Mouse (Mus musculus) cerebellum, postnatal 36 days (tissue): ENCODE measurements around the gene Arhgap23.
A peak's percentile ranks its signal among the peaks of the same experiment; 100 is the strongest.

ENCODE experiments used
- DNase-seq, 2 experiments: peaks; one replicate each; pipeline ENCODE4 v3.0.0; 2021 to 2022; ENCODE audit warnings: mixed read lengths in 2 of 2

The Arhgap23 gene

GRCm38 (mm10) chr11:97435808-97436491, 20.6 kb downstream of the Arhgap23 start:
- no peak for DNase-seq

DNA sequence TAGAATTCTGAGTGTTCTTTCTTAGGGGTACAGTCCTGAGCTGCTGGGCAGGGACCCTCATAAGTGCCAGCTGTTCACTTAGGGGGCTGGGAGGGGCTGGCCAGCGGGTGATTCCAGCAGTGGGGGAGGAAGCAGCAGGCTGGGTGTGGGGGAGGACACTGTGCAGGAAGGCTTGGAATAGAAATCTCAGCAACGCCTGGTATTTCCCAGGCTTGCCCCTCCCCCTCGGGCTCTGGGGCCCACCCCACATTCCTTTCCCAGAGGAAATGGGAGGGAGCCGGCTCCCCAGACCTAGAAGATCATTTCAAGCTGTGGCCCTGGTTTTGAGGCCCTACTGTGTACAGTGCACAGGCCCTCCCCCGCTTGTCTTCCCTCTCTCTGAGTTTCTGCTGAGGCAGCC, 22.4 kb downstream of the Arhgap23 start:
- DNase-seq = no peak

GRCm38 (mm10) chr11:97438868-97439267, 23.5 kb downstream of the Arhgap23 start:
- DNase-seq = no peak

GRCm38 (mm10) chr11:97439935-97440334, 24.6 kb downstream of the Arhgap23 start:
- no peak for DNase-seq

GRCm38 (mm10) chr11:97440441-97440881, 25.1 kb downstream of the Arhgap23 start:
- DNase-seq = no peak

DNA sequence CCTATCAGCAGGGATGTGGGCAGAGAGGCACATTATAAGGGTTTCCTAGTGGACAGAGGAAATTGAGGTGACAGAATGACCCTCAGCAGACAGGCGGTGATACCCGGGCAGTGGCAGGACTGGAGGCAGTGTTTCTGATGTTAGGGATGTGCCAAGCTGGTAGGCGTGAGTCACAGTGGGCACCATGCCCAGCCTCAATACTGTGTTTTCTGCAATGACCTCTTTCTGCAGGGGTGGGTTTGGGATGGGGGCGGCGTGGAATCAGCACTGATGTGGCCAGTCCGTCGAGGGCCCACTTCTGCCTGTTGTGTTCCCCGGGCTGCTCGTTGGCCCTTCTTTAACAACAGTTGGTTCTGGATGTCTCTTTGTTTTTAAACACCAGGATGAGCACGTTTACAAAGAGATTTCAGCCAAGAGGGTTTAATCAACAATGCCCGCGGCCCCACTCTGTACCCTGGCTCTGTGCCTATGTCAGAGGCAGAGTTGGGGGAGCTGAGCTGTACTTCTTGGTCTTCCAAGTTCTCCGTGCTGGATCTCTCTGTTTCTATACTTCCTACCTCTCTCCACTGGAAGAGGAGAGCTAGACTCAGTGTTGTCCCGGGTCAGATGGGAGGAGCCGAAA, 25.8 kb downstream of the Arhgap23 start:
- DNase-seq = no peak

- no peak for DNase-seq
Measured at GRCm38 (mm10) chr11:97441658-97442125, 26.4 kb downstream of the Arhgap23 start.

GRCm38 (mm10) chr11:97442891-97443675, 27.8 kb downstream of the Arhgap23 start:
- no peak for DNase-seq

DNA sequence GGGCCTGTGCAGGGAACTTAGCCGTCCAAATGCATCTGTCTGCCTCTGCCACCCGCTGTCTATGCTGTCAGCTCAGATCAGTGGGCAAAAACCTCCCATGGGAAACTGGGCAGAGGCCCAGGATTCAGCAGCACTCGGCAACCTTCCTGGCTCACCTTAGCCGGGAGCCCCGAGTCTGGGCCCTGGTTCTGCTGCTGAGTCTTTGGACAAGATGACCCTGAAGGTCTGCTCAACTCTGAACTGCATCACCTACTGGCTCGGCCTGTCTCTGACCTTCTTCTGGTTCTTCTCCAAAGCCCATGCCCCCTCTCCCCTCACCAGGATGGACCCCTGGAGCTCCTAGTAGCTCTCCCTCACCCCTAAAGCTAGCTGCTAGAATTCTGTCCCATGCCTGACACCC, 30.3 kb downstream of the Arhgap23 start:
- no peak for DNase-seq

DNA sequence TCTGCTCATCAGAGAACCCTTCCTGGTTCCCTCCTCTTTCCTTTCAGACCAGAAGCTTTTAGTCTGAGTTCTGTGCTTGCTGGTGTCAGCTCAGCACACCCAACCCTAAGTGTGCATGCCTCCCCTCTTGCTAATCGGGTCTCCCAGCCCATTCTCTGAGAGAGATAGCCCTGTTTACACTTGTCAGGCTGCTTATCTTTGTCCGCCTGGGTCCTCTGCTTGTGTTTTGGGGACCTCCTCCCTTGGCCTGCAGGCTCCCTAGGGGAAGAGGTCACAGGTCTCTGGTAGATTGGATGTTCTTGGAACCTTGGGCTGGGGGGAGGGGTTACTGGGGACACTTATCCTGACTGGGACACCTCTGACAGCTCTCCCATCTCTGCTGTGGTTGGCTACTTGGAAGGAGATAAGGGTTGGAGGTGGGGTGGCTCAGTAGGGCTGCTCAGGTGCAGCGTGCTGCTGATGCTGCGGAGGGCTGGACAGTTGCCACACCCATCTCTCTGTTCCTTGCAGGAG, 30.7 kb downstream of the Arhgap23 start:
- DNase-seq = no peak

GRCm38 (mm10) chr11:97447979-97448378, 32.6 kb downstream of the Arhgap23 start:
- DNase-seq = no peak

GRCm38 (mm10) chr11:97448611-97449394, 33.5 kb downstream of the Arhgap23 start:
- no peak for DNase-seq

DNA sequence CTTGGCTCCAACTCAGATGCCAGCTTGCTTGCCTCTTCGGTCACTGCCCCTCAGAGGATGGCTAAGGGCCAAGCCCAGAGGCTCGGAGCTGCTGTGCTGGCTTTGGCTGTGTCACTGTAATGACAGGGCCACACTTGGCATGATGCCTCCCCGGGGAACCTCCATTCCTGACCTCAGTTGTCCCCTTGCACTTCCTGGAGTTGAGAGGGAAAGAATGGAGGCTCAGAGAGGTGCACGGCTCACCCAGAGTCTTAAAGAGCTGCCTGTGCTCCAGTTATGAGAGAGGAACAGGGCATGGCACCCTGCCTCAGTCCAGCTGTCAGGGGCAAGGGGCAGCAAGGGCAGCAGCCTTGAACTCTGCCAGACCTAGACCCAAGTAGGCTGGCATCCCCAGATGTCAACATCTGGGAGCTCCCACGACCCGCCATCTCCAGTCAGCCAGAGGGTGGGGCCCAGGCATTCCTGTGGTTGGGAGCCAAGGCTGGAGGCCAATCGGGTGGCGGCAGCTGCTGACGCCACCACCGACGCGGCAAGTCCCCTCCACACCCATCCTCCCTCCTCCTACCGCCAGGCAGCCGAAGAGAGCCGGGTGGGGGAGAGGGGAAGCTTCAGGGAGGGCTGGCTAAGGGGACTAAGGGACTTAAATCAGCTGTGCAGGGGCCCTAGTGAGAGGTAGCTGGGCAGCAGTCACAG, 34.4 kb downstream of the Arhgap23 start:
- DNase-seq = peak; percentile 72 to 78

DNA sequence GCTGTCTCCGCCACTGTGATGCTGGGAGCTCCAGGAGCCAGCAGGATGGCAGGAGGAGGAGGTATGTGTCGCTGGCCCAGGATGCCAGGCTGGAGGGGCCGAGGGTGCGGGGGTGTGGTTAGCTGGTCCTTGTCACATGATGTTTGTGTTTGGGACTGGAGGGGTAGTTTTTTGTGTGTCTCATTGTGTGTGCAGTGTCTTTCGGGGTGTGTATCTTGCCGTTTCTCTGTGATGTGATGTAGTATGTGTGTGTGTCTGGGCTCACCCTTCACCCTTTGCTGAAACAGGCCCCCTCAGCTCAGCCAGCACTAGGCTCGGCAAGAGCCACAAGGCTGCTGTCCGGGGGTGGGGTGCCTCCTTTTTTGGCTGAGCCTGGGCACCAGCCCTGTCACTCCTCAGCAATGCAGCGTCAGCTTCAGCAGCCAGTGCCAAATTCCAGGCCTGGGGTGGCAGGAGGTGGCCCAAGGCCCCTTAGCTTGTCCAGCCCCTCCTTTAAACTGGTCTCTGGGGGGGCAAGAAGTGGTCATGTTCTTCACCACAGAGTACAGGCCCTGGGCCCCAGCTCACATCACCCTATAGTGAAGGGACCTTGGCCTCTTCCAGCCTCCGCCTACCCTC, 35.1 kb downstream of the Arhgap23 start:
- DNase-seq = peak; percentile 43 to 54

DNA sequence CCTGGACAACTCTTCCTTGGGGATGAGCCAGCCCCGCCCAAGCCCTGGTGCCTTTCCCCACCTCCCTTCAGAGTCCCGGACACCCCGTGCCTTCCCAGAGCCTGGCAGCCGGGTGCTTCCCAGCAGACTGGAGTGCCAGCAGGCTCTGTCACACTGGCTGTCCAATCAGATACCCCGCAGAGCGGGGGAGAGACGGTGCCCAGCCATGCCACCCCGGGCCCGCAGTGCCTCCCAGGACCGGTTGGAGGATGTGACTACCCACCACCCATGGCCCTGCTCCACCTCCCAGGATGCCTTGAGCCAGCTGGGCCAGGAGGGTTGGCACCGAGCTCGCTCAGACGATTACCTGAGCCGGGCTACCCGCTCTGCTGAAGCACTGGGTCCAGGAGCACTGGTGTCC, 36.3 kb downstream of the Arhgap23 start:
- peak; percentile 65 to 73 for DNase-seq

- DNase-seq = no peak
Measured at GRCm38 (mm10) chr11:97457120-97457519, 41.8 kb downstream of the Arhgap23 start.

- no peak for DNase-seq
Measured at GRCm38 (mm10) chr11:97461307-97461820, 46.0 kb downstream of the Arhgap23 start.

GRCm38 (mm10) chr11:97462538-97462937, 47.2 kb downstream of the Arhgap23 start:
- DNase-seq = no peak

DNA sequence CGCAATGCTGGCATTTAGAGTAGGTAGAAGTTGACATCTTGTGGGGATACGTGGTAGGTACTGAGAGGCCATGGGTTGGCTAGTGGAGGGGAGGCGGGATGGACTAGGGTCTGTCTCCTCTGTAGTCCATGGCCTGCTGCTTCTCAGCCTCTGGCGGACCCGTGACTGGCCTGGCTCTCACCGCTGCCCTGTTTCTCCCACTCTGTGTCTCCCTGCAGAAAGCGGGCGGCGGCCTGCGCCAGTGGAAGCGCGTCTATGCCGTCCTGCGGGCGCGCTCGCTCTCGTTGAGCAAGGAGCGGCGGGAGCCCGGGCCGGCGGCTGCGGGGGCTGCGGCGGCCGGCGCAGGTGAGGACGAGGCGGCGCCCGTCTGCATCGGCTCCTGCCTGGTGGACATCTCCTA, 47.8 kb downstream of the Arhgap23 start:
- peak in 1 of 2 experiments; percentile 4 for DNase-seq

- no peak for DNase-seq
Measured at GRCm38 (mm10) chr11:97463991-97464390, 48.7 kb downstream of the Arhgap23 start.

DNA sequence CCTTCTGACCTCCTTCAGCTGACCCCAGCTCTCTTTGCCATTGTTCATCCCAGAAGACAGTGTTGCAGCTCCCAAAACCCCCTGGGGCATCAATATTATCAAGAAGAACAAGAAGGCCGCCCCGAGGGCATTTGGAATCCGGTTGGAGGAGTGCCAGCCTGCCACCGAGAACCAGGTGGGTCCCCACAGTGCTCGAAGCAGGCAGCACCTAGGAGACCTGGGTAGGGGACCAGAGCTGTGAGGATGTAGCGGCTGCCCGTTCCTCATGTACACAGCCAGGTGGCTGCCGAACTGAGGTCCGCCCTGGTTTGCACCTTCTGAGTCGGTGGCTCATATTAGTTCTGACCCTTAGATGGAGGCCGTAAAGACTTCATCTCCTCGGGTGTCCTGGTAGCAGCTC, 50.6 kb downstream of the Arhgap23 start:
- DNase-seq = peak; percentile 40 to 42
